ENCODE assay signal across 18 mouse cellular contexts in the genomic region with DNA sequence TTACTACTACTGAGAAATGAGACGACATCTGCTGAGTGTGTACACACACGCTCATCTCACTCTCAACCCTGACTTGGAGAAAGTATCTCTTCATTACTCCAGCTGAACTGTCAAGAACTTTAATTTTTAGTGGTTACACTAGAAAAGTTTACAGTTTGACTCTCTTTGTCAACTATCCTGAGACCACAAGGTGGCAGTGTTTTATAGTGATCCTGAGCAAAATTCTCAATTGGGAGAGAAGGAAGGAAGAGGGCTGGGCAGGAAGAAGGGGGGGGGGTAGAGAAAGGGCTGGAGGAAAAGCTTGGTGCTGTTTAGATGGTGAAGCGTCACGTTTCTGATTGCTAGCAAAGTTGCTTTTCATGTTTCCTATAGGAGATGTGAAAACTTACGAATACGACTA.
DNase-seq lines count a peak whose midpoint lies in the region; ATAC-seq and TF ChIP-seq lines count a peak whose summit lies in the region.
"Had no signal": no experiment of that assay in that cellular context is flagged by ENCODE, and none has a peak within 500 bp of the region (broad histone marks: within the 10 kb centered on the region; RNA-seq: fewer than 3 reads in every experiment).

No protein-coding gene starts in this region.

- no peaks in the 10 kb centered on the region for H3K27me3 ChIP-seq in heart, embryonic 12.5 days (replicated peaks)
- H3K27me3 ChIP-seq: forebrain, embryonic 15.5 days; lung, embryonic 15.5 days; megakaryocyte, embryonic 14.5 days had no signal

- no peak overlapping the region for H3K4me2 ChIP-seq in heart, embryonic 12.5 days
- H3K4me2 ChIP-seq: forebrain, embryonic 15.5 days; lung, embryonic 15.5 days had no signal

- H3K36me3 ChIP-seq in heart, embryonic 12.5 days, result no peaks in the 10 kb centered on the region
- H3K36me3 ChIP-seq: forebrain, embryonic 15.5 days; heart, embryonic 10.5 days; lung, embryonic 15.5 days had no signal

- H3K27ac ChIP-seq in left cerebral cortex, adult 2 months, result no peak overlapping the region
- H3K27ac ChIP-seq in heart, embryonic 12.5 days (ENCODE audit: poor library complexity, severe bottlenecking), result no peak overlapping the region
- H3K27ac ChIP-seq: forebrain, embryonic 15.5 days; heart, embryonic 10.5 days; lung, embryonic 15.5 days had no signal

- peak; percentile 3 for DNase-seq in embryo, embryonic 11 days
- no peak for DNase-seq in embryo, embryonic 9.5 days (ENCODE audit: extremely low spot score)
- no peak for DNase-seq in left cerebral cortex, adult 2 months (ENCODE audit: extremely low spot score in 1 of 2, low spot score in 2 of 2)
- DNase-seq in left cerebral cortex, postnatal 25 days (ENCODE audit: low spot score in 2 of 2), result no peak
- peak; percentile 37 for DNase-seq in ES-CJ7 (ENCODE audit: low read depth, low spot score)
- peak; percentile 10 for DNase-seq in induced T-regulatory cell, adult 2 months (ENCODE audit: low read depth)
- DNase-seq in spleen, postnatal 36 days (ENCODE audit: low spot score in 2 of 2), result no peak
- DNase-seq: B cell, adult 2 months; cerebellum, adult 11-12 months; liver; right cerebral cortex, adult 18-20 months; spleen, adult 18-20 months had no signal

- ATAC-seq in heart, embryonic 12.5 days (ENCODE audit: insufficient number of reproducible peaks, low FRiP score), result no peak
- ATAC-seq: forebrain, embryonic 15.5 days; hindbrain, embryonic 16.5 days had no signal

- H3K4me3 ChIP-seq in left cerebral cortex, adult 2 months, result no peak overlapping the region
- no peak overlapping the region for H3K4me3 ChIP-seq in heart, embryonic 12.5 days
- H3K4me3 ChIP-seq: forebrain, embryonic 15.5 days; heart, embryonic 10.5 days; lung, embryonic 15.5 days; megakaryocyte, embryonic 14.5 days had no signal

- H3K4me1 ChIP-seq in heart, embryonic 12.5 days (replicated peaks), result no peaks in the 10 kb centered on the region
- H3K4me1 ChIP-seq: forebrain, embryonic 15.5 days; heart, embryonic 10.5 days; lung, embryonic 15.5 days had no signal

- intact Hi-C loops in left cerebral cortex, adult 2 months (cut with DNase I), result no loop called here
- intact Hi-C loops in left cerebral cortex, postnatal 25 days (cut with DNase I), result loop anchor here (1.0 kb wide), 1 partner anchor 9 kb away; no protein-coding TSS in a partner anchor

- H3K9me3 ChIP-seq in heart, embryonic 12.5 days (replicated peaks), result peaks cover 10% of the 10 kb centered on the region; the same call in 1 of the 2 replicates
- H3K9me3 ChIP-seq: forebrain, embryonic 15.5 days; heart, embryonic 10.5 days; lung, embryonic 15.5 days had no signal

- WGBS in heart, embryonic 12.5 days, result 60% methylated on average over 6 of the region's 6 CpGs

- no peak overlapping the region for H3K9ac ChIP-seq in heart, embryonic 12.5 days
- H3K9ac ChIP-seq: forebrain, embryonic 15.5 days; lung, embryonic 15.5 days had no signal

- peak; percentile 39 for TF ChIP-seq CTCF in left cerebral cortex, adult 2 months (IDR thresholded peaks at IDR 0.05)

Comparison
In these comparisons a context has a peak if more than half of its experiments do, and no peak if none do; other contexts are left out.
1. DNase-seq: peak in embryo, embryonic 11 days (single experiment), ES-CJ7 (single experiment) and induced T-regulatory cell, adult 2 months (single experiment); none in embryo, embryonic 9.5 days (single experiment), left cerebral cortex, adult 2 months (0 of 2), left cerebral cortex, postnatal 25 days (0 of 2) and spleen, postnatal 36 days (0 of 2).